Mouse (Mus musculus) thymus, postnatal 0 days (tissue): ENCODE measurements around the gene Tead3. TPM values are rescaled to one million over a fixed set of nuclear protein-coding genes. Genes with fewer than 3 reads are reported as not detected.

Experiments
- polyA plus RNA-seq: library from polyadenylated mRNA; unstranded; fragments of >200 nt; fragmentation: Nextera tagmentation; extraction: Ambion mirVana; gene quantifications from 2 replicates; pipeline ENCODE4 v1.2.1, GENCODE M21; 2015

Gene Tead3
- polyA plus RNA-seq, 1 experiment from 2014 or later, result 2.2 TPM

Other genes with a start within 250 kb of the Tead3 start
- gene Scube3, start 208.7 kb downstream of the Tead3 start, polyA plus RNA-seq, result 0.08 and 0.12 TPM in 2 replicates
- 15.0 and 17.8 TPM in 2 replicates for gene Zfp523, start 173.7 kb downstream of the Tead3 start, polyA plus RNA-seq
- 201 and 234 TPM in 2 replicates for gene Def6, start 143.0 kb downstream of the Tead3 start, polyA plus RNA-seq
- gene Ppard, start 118.1 kb downstream of the Tead3 start, polyA plus RNA-seq, result 2.3 and 3.0 TPM in 2 replicates
- gene Fance, start 37.3 kb downstream of the Tead3 start, polyA plus RNA-seq, result 20.7 and 27.6 TPM in 2 replicates
- 790 and 815 TPM in 2 replicates for gene Rpl10a, start 22.3 kb downstream of the Tead3 start, polyA plus RNA-seq
- 0.54 and 0.56 TPM in 2 replicates for gene Tulp1, start 14.4 kb upstream of the Tead3 start, polyA plus RNA-seq
- gene Fkbp5, start 166.7 kb upstream of the Tead3 start, polyA plus RNA-seq, result 121 and 124 TPM in 2 replicates
- not detected in 2 replicates for gene Armc12, start 180.0 kb upstream of the Tead3 start, polyA plus RNA-seq
- gene Clpsl2, start 198.6 kb upstream of the Tead3 start, polyA plus RNA-seq, result not detected in 2 replicates
- gene Clps, start 209.9 kb upstream of the Tead3 start, polyA plus RNA-seq, result 1.4 and 1.9 TPM in 2 replicates
- 0.27 TPM in 1 of 2 replicates, not detected in the other for gene Lhfpl5, start 224.8 kb upstream of the Tead3 start, polyA plus RNA-seq